Mouse (Mus musculus): ENCODE measurements around the gene Cenph. TPM values are rescaled to one million over a fixed set of nuclear protein-coding genes. Genes with fewer than 3 reads are reported as not detected.
"Not testable (repeated sequence)": the region's sequence is repeated elsewhere in the genome, so short reads cannot be mapped to it uniquely, and the experiment has no call there.

Cenph gene
- polyA plus RNA-seq, 1 experiment from 2014 or later = 47.9 TPM

DNA sequence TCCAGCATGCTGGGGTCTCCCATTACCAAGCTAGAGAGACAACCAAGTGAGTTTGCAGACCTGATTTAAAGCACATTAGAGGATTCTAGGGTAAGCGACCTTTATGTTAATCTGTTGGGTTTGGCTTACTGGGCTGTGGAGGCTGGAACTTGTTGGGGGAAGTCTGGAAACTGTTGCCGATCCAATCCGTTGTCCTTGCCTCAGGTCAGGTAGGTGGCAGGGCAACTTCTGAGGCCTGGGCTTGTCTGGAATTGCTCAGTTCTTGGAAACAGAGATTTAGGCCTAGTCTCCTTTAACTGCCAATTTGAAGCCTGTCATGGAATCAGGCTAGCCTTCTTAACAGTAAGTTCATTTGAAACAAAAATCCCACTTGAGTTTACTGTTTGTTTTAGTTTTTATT, 13.4 kb upstream of the Cenph start:
- WGBS = 74% methylated on average over 3 of the region's 3 CpGs
- no peak overlapping the region for H3K9ac ChIP-seq
- no peak overlapping the region for H3K27ac ChIP-seq (ENCODE audit: low read depth)
- H3K4me3 ChIP-seq (ENCODE audit: low read depth, low read length) = no peak overlapping the region
- TF ChIP-seq CTCF (IDR thresholded peaks at IDR 0.05; ENCODE audit: low read depth) = no peak
- peaks cover 13% of the 10 kb centered on the region for H3K36me3 ChIP-seq (ENCODE audit: insufficient read depth)
- H3K4me1 ChIP-seq (ENCODE audit: insufficient read depth) = peaks cover 11% of the 10 kb centered on the region
- H3K4me2 ChIP-seq = no peak overlapping the region
- no peaks in the 10 kb centered on the region for H3K27me3 ChIP-seq (ENCODE audit: insufficient read depth, low read length)
- no peak for ATAC-seq (ENCODE audit: insufficient read depth)
- H3K9me3 ChIP-seq (ENCODE audit: low read depth, low read length) = no peaks in the 10 kb centered on the region
- DNase-seq = no peak

DNA sequence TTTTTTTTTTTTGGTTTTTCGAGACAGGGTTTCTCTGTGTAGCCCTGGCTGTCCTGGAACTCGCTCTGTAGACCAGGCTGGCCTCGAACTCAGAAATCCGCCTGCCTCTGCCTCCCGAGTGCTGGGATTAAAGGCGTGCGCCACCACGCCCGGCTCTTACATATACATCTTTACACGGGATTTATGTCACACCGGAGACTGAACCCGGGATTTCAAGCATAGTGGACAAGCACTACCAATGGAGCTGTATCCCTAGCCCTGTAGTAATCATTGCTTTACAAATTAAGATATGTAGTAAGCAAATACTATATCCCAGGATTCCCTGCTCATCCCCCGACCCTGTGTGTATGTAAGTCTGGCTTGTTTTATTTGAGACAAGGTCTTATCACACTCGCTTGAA, 12.4 kb upstream of the Cenph start:
- not testable (repeated sequence) for DNase-seq
- 92% methylated on average over 11 of the region's 14 CpGs for WGBS

DNA sequence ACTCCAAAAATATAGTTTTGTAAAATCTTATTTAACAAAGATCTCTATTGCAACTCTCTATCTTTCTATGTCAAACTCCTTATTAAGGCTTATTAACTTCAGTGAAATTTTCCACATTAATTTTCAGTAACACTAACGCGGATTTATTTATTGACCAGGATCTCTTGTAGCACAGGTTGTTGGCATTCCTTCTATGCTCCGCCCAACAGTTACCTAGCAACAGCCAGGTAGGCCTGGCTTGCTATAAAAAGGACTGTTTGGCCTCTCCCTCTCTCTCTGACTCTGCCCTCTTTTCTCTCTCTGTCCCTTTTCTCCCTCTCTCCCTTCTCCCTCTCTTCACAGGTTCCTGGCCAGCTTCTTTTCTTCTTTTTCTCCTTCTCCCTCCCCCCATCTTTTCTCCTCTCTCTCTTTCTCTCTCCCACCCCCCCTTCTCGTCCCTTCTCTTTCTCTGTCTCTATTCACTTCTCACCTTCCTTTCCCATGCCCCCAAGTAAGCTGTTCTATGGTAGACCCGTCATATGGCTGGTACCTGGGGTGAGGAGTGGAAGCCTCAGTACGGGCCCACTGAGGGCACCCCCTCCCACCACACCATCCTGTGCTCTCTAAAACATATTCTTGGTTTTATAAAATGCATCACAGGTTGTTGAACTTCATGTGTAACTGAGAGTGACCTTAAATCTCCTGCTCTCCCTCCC, 11.8 kb upstream of the Cenph start:
- Histone ChIP-seq H3K27ac (ENCODE audit: low read depth) (no peak overlapping the region), H3K36me3 (ENCODE audit: insufficient read depth) (peaks cover 29% of the 10 kb centered on the region), H3K9me3 (ENCODE audit: low read depth, low read length) (no peaks in the 10 kb centered on the region), H3K9ac (no peak overlapping the region), H3K4me2 (no peak overlapping the region), H3K4me1 (ENCODE audit: insufficient read depth) (peaks cover 12% of the 10 kb centered on the region), H3K27me3 (ENCODE audit: insufficient read depth, low read length) (no peaks in the 10 kb centered on the region), H3K4me3 (ENCODE audit: low read depth, low read length) (no peak overlapping the region)
- no peak for TF ChIP-seq CTCF (IDR thresholded peaks at IDR 0.05; ENCODE audit: low read depth)
- ATAC-seq (ENCODE audit: insufficient read depth) (no peak), DNase-seq (peak; percentile 38)
- WGBS = 63% methylated on average over 6 of the region's 6 CpGs

More for the DNA sequence above, 12.4 kb upstream of the Cenph start:
- not testable (repeated sequence) for H3K4me2 ChIP-seq; ATAC-seq (ENCODE audit: insufficient read depth); H3K4me3 ChIP-seq (ENCODE audit: low read depth, low read length); H3K27ac ChIP-seq (ENCODE audit: low read depth); H3K9me3 ChIP-seq (ENCODE audit: low read depth, low read length); H3K9ac ChIP-seq; H3K27me3 ChIP-seq (ENCODE audit: insufficient read depth, low read length)
- peaks cover 12% of the 10 kb centered on the region for H3K4me1 ChIP-seq (ENCODE audit: insufficient read depth)
- peaks cover 23% of the 10 kb centered on the region for H3K36me3 ChIP-seq (ENCODE audit: insufficient read depth)

DNA sequence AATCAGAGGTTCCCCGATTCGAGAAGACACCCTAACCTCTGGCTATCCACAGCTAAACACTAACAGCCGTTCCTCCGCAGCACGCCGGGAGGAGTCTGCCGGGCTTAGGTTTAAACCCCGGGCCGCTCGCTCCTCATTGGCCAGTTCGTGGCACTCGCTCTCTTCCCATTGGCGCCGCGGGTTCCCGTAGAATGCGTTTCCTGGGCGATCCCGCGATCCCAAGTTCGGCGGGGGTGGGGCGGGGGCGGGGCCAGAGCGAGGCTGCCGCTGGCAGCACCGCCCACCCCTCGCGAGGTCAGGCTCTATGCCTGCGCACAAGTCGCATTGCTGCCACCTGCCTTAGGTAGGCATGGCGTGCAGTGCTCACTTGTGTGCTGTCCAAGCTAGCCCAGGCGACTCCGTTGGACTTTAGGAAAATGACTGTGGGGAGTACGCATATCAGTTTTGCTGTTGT, 10.7 kb upstream of the Cenph start, which contains the start of gene Ccnb1:
Gene Ccnb1 (minus strand): TSS at position 157 of the 454 bp plus-strand sequence.
- WGBS = under 1% methylated on average over 35 of the region's 35 CpGs
- peak; percentile 99 for ATAC-seq (ENCODE audit: insufficient read depth)

DNA sequence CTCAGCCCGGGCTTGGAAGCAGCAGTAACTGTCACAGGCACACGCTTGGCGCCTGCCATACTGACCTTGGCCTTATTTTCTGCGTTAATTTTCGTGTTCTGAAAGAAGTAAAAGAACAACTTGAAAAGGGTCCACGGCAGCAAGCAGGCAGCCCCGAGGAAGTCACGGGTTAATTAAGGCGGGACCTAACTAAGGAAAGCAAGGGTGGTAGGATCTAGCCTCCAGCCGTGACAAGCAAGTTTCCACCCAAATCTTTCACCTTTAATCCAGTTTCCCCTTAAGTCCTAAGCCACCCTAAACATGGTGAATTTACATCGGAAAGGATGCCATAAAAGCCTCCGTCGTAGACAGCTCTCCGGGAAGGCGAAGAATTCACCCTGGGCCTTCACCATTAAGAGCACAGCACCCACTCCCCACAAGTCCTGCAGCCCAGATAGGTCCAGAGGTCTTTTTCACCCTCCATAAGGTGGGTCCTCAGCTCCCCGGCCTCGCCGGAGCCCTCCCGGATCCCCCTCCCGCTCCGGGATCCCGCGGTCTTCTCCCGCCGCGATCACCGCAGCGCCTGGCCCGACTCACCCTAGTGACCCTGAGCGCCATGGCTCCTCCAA, 10.2 kb upstream of the Cenph start:
- DNase-seq (peak; percentile 56), ATAC-seq (ENCODE audit: insufficient read depth) (0 out of 2 replicates have a peak, but pooled peaks have one; percentile 10)
- H3K27me3 ChIP-seq (ENCODE audit: insufficient read depth, low read length) = no peaks in the 10 kb centered on the region
- peak overlapping the region; percentile 96 for H3K9ac ChIP-seq
- peak overlapping the region; percentile 88 for H3K27ac ChIP-seq (ENCODE audit: low read depth)
- peak overlapping the region; percentile 76 for H3K4me2 ChIP-seq
- no peaks in the 10 kb centered on the region for H3K9me3 ChIP-seq (ENCODE audit: low read depth, low read length)
- 0% methylated on average over 30 of the region's 30 CpGs for WGBS
- TF ChIP-seq CTCF (IDR thresholded peaks at IDR 0.05; ENCODE audit: low read depth) = no peak
- peaks cover 44% of the 10 kb centered on the region for H3K36me3 ChIP-seq (ENCODE audit: insufficient read depth)
- H3K4me1 ChIP-seq (ENCODE audit: insufficient read depth) = peaks cover 12% of the 10 kb centered on the region
- peak overlapping the region; percentile 97 for H3K4me3 ChIP-seq (ENCODE audit: low read depth, low read length)

More for the DNA sequence above, 10.7 kb upstream of the Cenph start, which contains the start of gene Ccnb1:
- H3K4me3 ChIP-seq (ENCODE audit: low read depth, low read length) = peak within 1 kb of the TSS; percentile 97
- H3K9me3 ChIP-seq (ENCODE audit: low read depth, low read length) = no peaks in the 10 kb centered on the region
- H3K4me2 ChIP-seq = peak within 1 kb of the TSS; percentile 76
- H3K9ac ChIP-seq = peak within 1 kb of the TSS; percentile 96
- peak; percentile 29; the same call in 1 of the 2 replicates for TF ChIP-seq CTCF (IDR thresholded peaks at IDR 0.05; ENCODE audit: low read depth)
- DNase-seq = peak; percentile 97
- no peaks in the 10 kb centered on the region for H3K27me3 ChIP-seq (ENCODE audit: insufficient read depth, low read length)
- H3K27ac ChIP-seq (ENCODE audit: low read depth) = peak within 1 kb of the TSS; percentile 88
- peaks cover 39% of the 10 kb centered on the region for H3K36me3 ChIP-seq (ENCODE audit: insufficient read depth)
- H3K4me1 ChIP-seq (ENCODE audit: insufficient read depth) = peaks cover 12% of the 10 kb centered on the region

DNA sequence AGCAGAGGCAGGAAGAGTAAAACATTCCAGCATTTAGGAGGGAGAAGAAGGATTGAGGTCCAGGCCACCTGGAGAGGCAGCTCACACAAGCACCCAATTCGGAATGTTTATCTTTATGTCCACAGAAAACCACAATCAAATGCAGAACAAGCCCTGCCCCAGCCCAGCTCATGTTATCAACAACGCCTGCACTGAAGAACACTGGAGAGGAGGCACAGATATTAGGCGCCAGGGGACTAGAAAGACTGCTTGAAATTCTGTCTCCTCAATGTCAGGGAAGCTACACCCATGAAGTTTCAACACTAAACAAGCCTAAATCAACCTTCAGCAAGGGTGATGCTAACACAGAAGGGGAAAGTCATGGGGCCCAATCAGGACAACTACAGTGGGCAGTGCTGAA, 1.8 kb upstream of the Cenph start:
- Histone ChIP-seq H3K4me3 (ENCODE audit: low read depth, low read length) (no peak overlapping the region), H3K27me3 (ENCODE audit: insufficient read depth, low read length) (no peaks in the 10 kb centered on the region), H3K9ac (no peak overlapping the region), H3K9me3 (ENCODE audit: low read depth, low read length) (no peaks in the 10 kb centered on the region), H3K4me2 (no peak overlapping the region), H3K4me1 (ENCODE audit: insufficient read depth) (no peaks in the 10 kb centered on the region; the same call in 1 of the 2 replicates), H3K36me3 (ENCODE audit: insufficient read depth) (peaks cover 43% of the 10 kb centered on the region), H3K27ac (ENCODE audit: low read depth) (no peak overlapping the region)
- ATAC-seq (ENCODE audit: insufficient read depth) = no peak
- 65% methylated on average over 3 of the region's 3 CpGs for WGBS
- DNase-seq = no peak
- no peak for TF ChIP-seq CTCF (IDR thresholded peaks at IDR 0.05; ENCODE audit: low read depth)

DNA sequence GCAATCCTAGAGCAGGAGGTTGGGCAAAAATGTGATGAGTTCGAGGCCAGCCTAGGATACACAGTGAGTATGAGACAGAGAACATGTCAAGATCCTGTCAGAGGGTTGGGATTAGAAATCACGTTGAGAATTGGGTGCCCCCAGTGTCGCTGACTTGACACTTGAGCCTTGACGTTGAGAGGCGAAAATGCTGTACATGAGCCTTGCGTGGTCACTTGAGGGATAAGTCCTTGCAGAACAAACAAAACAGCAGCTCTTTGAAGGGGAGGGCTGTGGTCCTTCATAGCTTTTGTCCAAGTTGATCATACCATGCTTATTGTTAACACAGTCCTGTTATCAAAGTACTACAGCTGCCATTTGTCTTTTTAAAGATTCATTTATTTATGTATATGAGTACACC, 1.0 kb upstream of the Cenph start:
- TF ChIP-seq CTCF (IDR thresholded peaks at IDR 0.05; ENCODE audit: low read depth) = no peak
- Histone ChIP-seq H3K4me3 (ENCODE audit: low read depth, low read length) (no peak overlapping the region), H3K9ac (no peak overlapping the region), H3K27ac (ENCODE audit: low read depth) (no peak overlapping the region), H3K9me3 (ENCODE audit: low read depth, low read length) (no peaks in the 10 kb centered on the region), H3K27me3 (ENCODE audit: insufficient read depth, low read length) (no peaks in the 10 kb centered on the region), H3K36me3 (ENCODE audit: insufficient read depth) (peaks cover 39% of the 10 kb centered on the region), H3K4me2 (peak overlapping the region; percentile 71; the same call in 1 of the 2 replicates), H3K4me1 (ENCODE audit: insufficient read depth) (no peaks in the 10 kb centered on the region)
- DNase-seq (no peak), ATAC-seq (ENCODE audit: insufficient read depth) (no peak)
- WGBS = 52% methylated on average over 6 of the region's 6 CpGs
